Mouse (Mus musculus) right cerebral cortex, postnatal 10 days (tissue): ENCODE data around the gene Pde4dip.

ENCODE experiments used
- DNase-seq, 2 experiments: peaks; one replicate each; pipeline ENCODE4 v3.0.0; 2021; ENCODE audit warnings: low spot score in 2 of 2

Pde4dip gene

GRCm38 (mm10) chr3:97751566-97751965 lies 136.9 kb downstream of the Pde4dip start:
- no peak for DNase-seq

DNA sequence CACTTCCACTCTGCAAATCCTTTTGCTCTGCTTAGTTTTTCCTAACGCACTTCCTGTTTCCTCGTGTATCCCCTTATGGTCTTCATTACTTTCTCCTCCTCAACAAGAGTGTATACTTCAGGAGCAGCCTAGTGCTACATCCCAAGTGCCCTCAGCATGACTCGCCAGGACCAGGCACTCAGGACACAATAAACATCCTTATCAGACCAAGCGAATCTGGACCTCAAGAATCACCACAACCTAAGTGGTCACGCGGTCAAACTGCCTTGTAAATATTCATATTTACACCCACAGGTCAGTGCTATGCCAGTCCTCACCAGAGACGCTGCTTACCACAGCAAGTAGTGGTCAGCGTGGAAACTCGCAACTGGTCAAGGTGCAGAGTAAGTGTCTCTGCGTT lies 139.7 kb downstream of the Pde4dip start:
- no peak for DNase-seq

- no peak for DNase-seq
These were observed 145.7 kb downstream of the Pde4dip start for GRCm38 (mm10) chr3:97742841-97743240.

DNA sequence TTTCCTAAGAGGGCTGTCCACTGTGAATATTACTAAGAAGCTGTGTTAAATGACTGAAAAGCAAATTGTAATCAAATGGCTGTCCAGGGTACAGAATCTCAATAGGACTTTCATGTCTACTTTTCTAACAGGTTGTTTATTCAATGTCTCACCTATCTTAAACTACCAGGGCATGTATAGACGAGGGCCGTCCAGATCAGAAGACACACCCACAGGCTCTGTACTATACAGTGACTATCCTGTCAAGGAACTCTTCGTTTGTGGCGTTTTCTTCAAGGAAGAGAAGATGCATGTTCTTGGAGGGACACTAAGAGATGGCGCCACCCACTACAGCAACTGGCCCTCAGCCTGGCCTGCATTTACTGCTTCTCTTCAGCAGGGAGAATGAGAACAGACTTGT lies 152.9 kb downstream of the Pde4dip start:
- DNase-seq, result no peak

- DNase-seq, result no peak
These were observed 154.2 kb downstream of the Pde4dip start for GRCm38 (mm10) chr3:97734259-97734658.

GRCm38 (mm10) chr3:97732622-97733021 lies 155.9 kb downstream of the Pde4dip start:
- no peak for DNase-seq

- no peak for DNase-seq
These were observed 157.9 kb downstream of the Pde4dip start for GRCm38 (mm10) chr3:97730624-97731023.

DNA sequence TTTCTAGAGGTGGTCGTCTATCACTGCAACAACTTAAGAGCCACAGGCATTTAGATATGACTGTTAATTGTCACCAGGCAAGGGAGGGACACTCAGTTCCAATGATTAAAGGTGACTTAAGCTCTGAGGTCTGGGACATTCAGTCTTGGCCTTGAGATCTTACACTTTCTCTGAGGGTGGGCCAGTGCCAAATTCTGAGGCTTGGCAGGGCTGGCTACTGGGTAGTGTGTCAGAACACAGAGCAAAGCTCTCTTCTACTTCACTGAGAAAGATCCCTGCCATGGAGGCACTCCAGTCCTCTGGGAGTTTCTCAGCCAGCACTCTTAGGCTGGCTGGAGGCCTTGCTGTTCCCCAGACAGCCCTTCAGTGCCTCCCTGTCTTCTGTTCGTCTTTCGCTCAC lies 158.4 kb downstream of the Pde4dip start:
- DNase-seq, result peak in 1 of 2 experiments; percentile 55

GRCm38 (mm10) chr3:97727801-97728200 lies 160.7 kb downstream of the Pde4dip start:
- DNase-seq, result no peak

GRCm38 (mm10) chr3:97719116-97719515 lies 169.4 kb downstream of the Pde4dip start:
- no peak for DNase-seq

DNA sequence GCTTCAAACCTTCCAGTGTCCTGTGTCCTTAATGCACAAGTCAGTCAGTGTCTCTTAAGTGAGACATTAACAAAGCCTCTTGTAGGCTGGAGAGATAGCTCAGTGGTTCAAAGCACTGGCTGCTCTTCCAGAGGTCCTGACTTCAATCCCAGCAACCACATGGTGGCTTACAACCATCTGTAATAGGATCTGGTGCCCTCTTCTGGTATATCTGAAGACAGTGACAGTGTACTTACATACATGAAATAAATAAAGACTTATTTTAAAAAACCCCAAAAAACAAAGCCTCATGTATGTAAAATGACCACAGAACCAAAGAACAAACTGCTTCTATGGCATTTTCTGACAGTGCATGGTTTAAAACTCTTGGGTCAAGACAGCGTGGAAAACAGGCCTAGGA lies 172.6 kb downstream of the Pde4dip start:
- no peak for DNase-seq

GRCm38 (mm10) chr3:97710881-97711280 lies 177.6 kb downstream of the Pde4dip start:
- no peak for DNase-seq

DNA sequence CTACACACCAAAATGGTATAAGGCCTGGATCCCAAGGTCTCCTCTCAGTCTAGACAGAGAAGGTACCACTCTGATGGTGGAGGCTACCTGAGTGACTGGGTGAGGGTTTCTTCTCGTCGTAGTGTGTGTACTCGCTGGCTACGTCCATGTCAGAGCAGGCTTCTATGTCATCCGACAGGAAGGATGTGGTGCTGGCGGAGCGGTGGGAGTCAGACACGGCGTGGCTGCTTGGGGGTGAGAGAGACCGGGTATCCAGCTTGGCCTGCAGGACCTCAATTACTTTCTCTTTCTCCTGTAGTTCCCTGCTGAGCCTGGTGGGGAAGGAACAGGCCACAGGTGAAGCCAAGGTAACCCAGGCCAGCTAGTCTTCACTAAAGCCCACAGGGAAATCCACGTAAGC lies 178.4 kb downstream of the Pde4dip start:
- DNase-seq, result no peak

GRCm38 (mm10) chr3:97706561-97706960 lies 181.9 kb downstream of the Pde4dip start:
- no peak for DNase-seq

DNA sequence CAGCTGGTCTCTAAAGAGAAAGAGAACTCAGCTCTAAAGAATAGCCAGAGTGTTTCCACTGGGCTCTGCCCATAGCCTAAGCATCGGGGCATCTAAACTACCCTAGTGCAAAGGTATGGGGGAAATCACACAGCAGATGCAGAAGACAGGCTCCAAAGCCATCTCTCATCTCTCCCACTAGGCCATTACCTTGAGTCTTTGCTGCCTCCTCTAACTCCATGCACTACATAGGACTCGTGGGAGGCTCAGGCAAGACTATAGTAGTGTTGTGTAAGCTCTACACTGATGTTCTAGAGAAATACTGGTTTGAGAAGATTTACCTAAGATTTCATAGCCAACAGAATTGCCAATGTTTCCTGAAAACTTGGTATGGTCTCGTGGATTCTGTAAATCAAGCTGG lies 183.0 kb downstream of the Pde4dip start:
- no peak for DNase-seq

DNA sequence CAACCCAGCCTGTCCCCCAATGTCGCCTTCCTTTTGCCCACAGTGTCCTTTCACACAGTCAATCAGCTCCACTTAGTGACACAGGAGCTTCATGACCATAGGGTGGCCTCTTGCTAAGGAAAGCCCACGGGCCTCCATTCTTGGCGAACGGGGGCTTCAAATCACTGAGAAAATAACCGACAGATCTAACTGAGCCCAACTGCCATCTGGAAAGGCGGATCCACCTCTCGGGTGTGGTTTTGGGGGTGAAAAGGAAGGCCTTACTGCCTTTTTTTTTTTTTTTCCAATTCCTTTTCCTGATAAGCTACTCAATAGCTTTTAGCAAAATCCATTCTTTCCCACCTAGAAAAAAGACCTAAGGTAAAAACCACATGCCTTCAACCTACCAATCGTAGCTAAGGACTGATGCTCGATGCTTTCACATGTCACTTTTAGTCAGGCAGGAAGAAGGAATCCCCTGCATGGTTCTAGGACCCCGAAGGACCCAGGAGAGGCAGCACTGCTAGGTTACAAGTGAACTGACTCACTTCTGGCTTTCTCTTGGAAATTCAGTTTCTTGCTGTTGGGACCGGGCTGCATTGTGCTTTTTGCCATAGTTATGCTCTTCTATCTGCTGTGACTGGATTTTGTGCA lies 185.9 kb downstream of the Pde4dip start:
- no peak for DNase-seq

- no peak for DNase-seq
These were observed 187.3 kb downstream of the Pde4dip start for GRCm38 (mm10) chr3:97701198-97701597.

- DNase-seq, result no peak
These were observed 189.4 kb downstream of the Pde4dip start for GRCm38 (mm10) chr3:97699061-97699460.

DNA sequence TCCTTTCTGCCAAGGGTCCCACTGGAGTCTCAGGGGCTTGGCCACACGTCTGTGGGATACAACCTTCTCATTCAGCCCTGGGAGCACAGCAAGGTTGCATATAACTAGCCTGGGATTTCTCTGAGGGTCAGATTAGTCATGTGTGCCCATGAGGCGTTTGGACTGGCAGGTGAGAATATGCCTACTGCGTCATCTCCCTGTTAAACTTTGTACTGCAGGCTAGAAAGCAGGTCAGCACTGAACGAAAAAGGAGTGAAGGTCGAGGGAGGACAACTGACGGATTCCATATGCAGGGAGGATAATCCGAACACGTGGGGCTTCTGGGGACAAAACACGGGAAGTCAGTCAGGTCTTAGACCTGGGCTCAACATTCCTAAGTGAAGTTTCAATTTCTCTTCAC lies 191.2 kb downstream of the Pde4dip start:
- no peak for DNase-seq

GRCm38 (mm10) chr3:97696866-97697265 lies 191.6 kb downstream of the Pde4dip start:
- no peak for DNase-seq

DNA sequence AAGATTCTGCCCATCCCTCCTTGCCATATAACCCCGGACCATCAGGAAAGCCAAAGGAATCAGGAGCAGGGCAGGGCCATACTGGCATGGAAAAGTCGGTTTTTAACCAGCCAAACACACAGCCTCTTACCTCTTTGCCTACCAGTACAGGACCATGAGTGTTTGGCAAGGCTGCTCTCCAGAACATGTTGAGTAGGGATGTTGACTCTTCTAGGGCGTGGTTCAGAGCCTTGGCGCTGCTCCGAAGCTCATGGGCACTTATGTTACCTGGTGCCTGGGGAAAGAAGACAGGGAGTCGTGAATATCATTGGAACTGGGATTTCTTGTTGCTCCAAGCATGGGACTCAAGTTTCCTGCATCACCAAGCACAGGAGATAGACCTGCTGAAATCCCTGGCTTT lies 194.7 kb downstream of the Pde4dip start:
- DNase-seq, result no peak

DNA sequence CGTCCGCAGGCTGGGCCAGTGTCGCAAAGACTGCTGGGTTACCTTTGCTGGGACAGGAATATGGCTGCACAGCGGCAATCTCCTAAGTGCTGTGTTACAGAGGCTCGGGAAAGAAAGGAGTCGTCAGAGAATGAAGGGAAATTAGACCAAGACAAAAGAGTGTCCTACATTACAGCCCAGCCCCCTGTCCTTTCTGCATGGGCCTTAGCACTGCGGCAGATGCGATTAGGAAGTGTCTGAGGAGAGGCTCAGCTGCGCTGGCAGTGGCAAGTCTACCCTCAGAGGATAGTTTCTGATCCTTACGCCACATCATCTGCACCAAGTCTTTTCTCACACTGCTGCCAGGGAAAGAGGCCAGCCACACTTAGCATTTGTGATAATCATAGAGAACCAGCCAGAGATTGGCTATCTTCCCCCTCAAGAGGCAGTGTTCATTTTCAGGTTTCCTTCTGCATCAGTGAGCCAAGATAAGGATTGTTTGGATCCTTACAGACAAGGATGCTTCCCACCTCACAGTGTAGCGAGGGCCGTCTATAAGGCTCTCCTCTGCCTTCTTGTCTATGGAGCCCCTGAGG lies 197.0 kb downstream of the Pde4dip start:
- peak in 1 of 2 experiments; percentile 54 for DNase-seq

- DNase-seq, result no peak
These were observed 197.9 kb downstream of the Pde4dip start for GRCm38 (mm10) chr3:97690590-97690989.

DNA sequence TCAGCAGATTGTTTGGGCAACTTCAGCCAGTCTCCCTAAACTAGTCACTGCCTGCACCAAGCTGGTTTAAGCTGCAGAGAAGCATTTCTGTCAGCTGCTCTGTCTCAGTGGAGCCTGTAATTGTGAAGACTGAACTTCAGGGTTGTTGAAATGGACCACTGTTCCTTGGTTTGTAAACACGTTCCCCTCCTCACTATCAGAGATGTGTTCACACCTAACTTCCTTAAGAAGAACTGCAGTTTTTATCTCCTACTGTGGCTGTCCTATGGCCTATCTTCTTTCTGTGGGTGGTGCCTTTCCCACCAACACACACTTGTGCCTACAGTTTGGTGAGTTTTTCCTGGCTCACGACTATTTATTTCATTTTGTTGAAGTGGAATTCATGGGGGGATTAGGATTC lies 199.2 kb downstream of the Pde4dip start:
- no peak for DNase-seq
